Mouse (Mus musculus): ENCODE results near the gene Prpf31.

Prpf31 gene

DNA sequence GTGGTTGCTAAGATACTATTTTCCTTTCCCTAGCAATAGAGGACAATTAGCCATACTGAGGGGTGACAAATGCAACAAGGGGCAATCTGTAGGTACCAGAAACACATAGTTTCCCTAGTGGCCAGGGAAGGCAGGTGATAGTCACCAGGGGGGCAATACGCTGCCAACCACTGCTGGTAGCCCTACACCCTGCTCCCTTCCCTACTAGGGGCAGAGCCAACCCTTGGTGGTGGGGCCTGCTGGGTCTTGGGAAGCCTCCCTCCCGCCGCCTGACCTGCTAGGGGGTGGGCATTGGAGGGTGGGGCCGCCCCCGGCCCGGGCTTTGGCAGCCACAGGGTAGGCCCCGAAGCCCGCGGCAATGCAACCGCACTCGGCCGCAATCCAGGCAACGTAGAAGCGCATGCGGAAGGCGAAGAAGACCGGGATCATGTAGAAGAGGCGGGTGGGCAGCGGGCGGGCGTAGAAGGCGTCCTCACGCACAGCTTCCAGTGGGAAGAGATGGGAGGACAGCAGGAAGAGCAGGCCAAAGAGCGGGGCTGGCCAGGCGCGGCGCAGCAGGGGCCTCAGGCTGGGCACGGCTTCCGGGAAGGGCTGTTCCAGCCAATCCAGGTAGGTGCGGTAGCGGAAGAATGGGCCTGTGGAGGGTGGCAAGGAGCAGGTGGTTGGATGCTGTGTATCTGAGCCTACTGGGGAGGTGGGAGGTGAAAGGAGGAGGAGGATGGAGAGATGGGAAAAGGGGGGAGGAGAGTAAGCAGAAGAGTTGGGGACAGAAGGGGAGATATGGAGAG lies 55.8 kb downstream of the Prpf31 start:
- no peak for DNase-seq (ENCODE audit: low spot score)

DNA sequence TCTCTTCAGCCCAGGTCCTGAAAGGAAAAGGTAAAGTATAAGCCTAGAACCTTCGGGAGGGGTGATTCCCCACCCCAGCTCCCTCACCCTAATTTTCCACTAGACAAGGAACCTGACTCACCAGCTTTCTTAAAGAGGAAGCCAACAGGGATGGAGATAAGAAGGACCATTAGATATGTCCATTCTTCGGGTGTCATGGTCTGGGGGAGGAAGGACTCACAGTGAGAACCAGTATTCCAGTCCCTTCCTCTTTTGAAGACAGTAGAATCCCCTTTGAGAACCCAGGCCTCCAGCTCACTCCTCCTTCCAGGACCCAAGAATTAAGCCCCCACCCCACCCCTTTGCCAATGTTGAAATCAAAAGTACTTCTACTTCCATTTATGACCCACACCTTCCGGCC lies 62.1 kb downstream of the Prpf31 start:
- DNase-seq (ENCODE audit: low spot score) = no peak
